Mouse (Mus musculus) neural tube, embryonic 13.5 days (tissue): ENCODE results near the gene Ifit1bl1. TPM values are rescaled to one million over a fixed set of nuclear protein-coding genes. Genes with fewer than 3 reads are reported as not detected.

Experiments used
- ATAC-seq: fragments of 200-750 bp; cut with Nextera tagmentation; 2 replicates; pipeline ENCODE4 v1.8.0; 2017; ENCODE audit warnings: low read depth, mild to moderate bottlenecking, moderate TSS enrichment, moderate library complexity
- H3K27ac ChIP-seq: fragments of 300-500 bp; sonication (generic); replicated peaks from 2 replicates; pipeline ENCODE4 v1.5.1; 2015; ENCODE audit warnings: moderate library complexity, mild to moderate bottlenecking, inconsistent platforms
- H3K27me3 ChIP-seq: fragments of 300-500 bp; sonication (generic); 2 replicates; pipeline ENCODE4 v1.6.1; 2015; ENCODE audit warnings: mild to moderate bottlenecking, inconsistent platforms
- H3K36me3 ChIP-seq: fragments of 300-500 bp; sonication (generic); 2 replicates; pipeline ENCODE4 v1.6.1; 2015; ENCODE audit warnings: mild to moderate bottlenecking, inconsistent platforms
- H3K4me1 ChIP-seq: fragments of 300-500 bp; sonication (generic); replicated peaks from 2 replicates; pipeline ENCODE4 v1.6.1; 2015; ENCODE audit warnings: inconsistent platforms
- H3K4me2 ChIP-seq: fragments of 300-500 bp; sonication (generic); 2 replicates; pipeline ENCODE4 v1.6.1; 2015; ENCODE audit warnings: inconsistent platforms, mild to moderate bottlenecking, moderate library complexity
- H3K4me3 ChIP-seq: fragments of 300-500 bp; sonication (generic); 2 replicates; pipeline ENCODE4 v1.5.1; 2015; ENCODE audit warnings: mild to moderate bottlenecking, inconsistent platforms
- H3K9ac ChIP-seq: fragments of 300-500 bp; sonication (generic); 2 replicates; pipeline ENCODE4 v1.6.1; 2015; ENCODE audit warnings: moderate library complexity, mild to moderate bottlenecking, inconsistent platforms
- H3K9me3 ChIP-seq: fragments of 300-500 bp; sonication (generic); 2 replicates; pipeline ENCODE4 v1.6.1; 2016; ENCODE audit warnings: inconsistent platforms
- WGBS: fragments of 180-500 bp; shearing (Covaris S2); methylation state at CpG from one replicate; pipeline ENCODE4 v1.1.7; 2015; 5-methylcytosine and 5-hydroxymethylcytosine counted together
- polyA plus RNA-seq: library from polyadenylated mRNA; unstranded; fragments of >200 nt; fragmentation: Nextera tagmentation; extraction: Ambion mirVana; gene quantifications from 2 replicates; pipeline ENCODE4 v1.2.1, GENCODE M21; 2015

Gene Ifit1bl1
- polyA plus RNA-seq, 1 experiment from 2014 or later: 0.75 TPM

DNA sequence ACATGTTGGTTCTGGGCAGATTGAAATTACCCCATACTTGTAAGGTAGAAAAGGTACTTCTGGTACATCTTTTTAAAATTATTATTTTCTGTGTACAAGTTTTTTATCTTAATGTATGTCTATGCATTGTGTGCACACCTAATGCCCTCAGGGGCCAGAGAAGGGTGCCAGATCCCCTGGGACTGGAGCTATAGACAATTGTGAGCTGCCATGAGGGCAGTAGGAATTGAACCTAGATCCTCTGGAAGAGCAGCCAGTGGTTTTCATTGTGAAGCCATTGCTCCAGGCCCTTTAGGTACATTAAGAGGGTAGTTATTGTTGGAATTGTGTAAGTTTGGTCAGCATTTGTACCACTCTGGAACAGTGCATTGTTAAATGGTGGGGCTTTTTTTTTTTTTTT lies 47.7 kb downstream of the Ifit1bl1 start:
- Histone ChIP-seq H3K4me1 (no peaks in the 10 kb centered on the region; the same call in 1 of the 2 replicates), H3K9ac (no peak overlapping the region), H3K27ac (no peak overlapping the region), H3K4me3 (no peak overlapping the region), H3K36me3 (no peaks in the 10 kb centered on the region), H3K9me3 (no peaks in the 10 kb centered on the region), H3K4me2 (no peak overlapping the region), H3K27me3 (no peaks in the 10 kb centered on the region)
- ATAC-seq: no peak

DNA sequence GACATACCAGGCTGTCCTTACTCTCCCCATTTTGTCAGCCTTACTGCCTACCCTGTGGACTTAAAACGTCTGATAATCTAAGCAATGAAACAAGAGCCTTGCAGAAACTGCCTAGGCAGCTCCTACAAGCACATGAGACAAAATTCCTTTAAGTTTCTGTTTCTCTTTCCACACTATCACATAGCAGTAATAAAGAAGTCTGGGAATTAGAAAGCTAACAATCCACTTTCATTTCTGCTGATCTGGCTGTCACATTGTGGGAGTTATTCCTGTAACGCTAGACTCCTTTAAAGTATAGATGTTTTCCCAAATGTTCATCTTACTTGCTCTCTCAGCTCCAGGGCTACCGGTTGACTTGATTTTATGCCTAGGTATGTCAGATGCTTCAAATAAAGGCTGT lies 48.2 kb downstream of the Ifit1bl1 start:
- WGBS: 82% methylated on average over 3 of the region's 3 CpGs
- no peak overlapping the region for H3K27ac ChIP-seq
- H3K4me2 ChIP-seq: no peak overlapping the region
- H3K9ac ChIP-seq: no peak overlapping the region
- no peak overlapping the region for H3K4me3 ChIP-seq
- ATAC-seq: no peak
- H3K27me3 ChIP-seq: no peaks in the 10 kb centered on the region
- no peaks in the 10 kb centered on the region for H3K36me3 ChIP-seq
- H3K4me1 ChIP-seq: no peaks in the 10 kb centered on the region; the same call in 1 of the 2 replicates
- H3K9me3 ChIP-seq: no peaks in the 10 kb centered on the region

DNA sequence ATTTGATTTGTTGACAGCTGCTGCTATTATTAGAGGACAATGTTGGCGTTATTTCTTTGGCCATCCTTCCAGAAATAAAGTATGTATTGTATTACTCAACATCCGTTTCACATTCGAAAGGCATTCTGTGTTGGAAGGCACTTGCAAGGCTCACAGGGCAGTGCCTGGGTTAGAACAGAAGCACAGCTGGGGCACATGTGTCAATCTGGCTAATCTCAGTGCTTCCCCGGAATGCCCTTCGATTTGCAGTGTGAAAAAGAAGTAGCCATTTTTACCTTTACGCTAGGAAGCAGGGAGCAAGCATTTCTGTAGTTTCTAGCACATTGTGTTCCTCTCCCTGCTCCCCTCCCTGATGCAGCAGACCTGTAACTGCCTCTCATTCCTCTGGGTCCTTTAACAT lies 48.7 kb downstream of the Ifit1bl1 start:
- ATAC-seq: no peak

DNA sequence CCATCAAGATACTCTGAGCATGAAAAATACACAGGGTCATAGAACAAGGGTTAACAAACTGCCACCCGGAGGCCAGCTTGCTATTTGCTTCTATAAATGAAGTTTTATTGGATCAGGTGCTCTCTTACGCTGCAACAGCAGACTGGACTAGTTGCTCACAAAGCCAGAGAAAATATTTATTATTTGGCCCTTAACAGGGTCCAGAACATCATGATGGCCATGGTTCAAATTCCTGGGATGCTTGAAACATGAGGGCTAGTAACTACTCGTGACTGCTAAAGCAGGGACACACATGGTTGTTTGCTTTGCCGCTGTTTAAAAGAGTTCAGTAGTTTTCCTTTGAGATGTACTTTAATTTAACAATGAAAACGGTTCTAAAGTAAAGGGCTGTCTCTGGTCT lies 49.8 kb downstream of the Ifit1bl1 start:
- H3K4me3 ChIP-seq: no peak overlapping the region
- WGBS: 71% methylated on average over 5 of the region's 5 CpGs
- no peak for ATAC-seq

More for the DNA sequence above, 48.7 kb downstream of the Ifit1bl1 start:
- Histone ChIP-seq H3K4me2 (no peak overlapping the region), H3K27me3 (no peaks in the 10 kb centered on the region), H3K4me1 (no peaks in the 10 kb centered on the region; the same call in 1 of the 2 replicates), H3K27ac (no peak overlapping the region), H3K9me3 (no peaks in the 10 kb centered on the region), H3K4me3 (no peak overlapping the region), H3K9ac (no peak overlapping the region), H3K36me3 (no peaks in the 10 kb centered on the region)
- 78% methylated on average over 6 of the region's 6 CpGs for WGBS

DNA sequence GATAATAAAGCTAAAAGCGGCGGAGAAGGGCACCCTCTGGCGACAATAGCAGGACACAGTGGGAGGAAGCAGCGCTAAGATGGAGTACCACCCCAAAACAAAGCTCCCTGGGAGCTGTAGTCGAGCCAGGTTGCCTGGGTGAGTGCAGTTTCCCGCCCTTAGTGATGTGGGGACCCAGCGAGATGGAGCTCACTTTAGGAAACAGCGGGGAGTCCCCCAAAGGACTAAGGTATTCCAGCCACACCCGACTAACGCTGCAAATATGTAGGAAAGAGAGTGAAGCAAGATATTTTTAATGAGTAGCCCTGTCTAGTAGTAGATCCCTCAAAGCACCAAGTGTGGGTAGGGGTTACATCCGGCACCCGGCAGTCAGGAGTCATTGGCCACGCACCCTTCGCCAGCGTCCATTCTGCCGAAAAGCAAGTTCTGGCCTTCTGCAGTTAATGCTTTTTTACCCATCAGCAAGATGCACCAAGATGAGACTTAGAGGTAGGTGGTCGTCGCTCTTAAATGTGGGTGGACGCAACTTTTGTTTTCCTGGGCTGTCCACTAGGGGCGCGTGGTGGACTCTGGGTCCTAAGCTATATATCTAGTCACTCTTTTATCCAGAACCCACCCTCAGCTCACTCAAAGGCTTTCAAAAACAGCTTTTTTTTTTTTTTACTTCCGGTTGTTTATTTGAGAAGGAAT lies 51.1 kb downstream of the Ifit1bl1 start, which contains the start of gene Ifit2:
TSS of gene Ifit2 (plus strand) at position 161 of the 690 bp plus-strand sequence.
- Histone ChIP-seq H3K27me3 (no peaks in the 10 kb centered on the region), H3K4me1 (no peaks in the 10 kb centered on the region; the same call in 1 of the 2 replicates), H3K4me2 (peak within 1 kb of the TSS; percentile 57), H3K9ac (peak within 1 kb of the TSS; percentile 60), H3K9me3 (no peaks in the 10 kb centered on the region), H3K4me3 (peak within 1 kb of the TSS; percentile 45), H3K27ac (0 out of 2 replicates have a peak within 1 kb of the TSS, but pooled peaks have one; percentile 39), H3K36me3 (no peaks in the 10 kb centered on the region)
- WGBS: under 1% methylated on average over 22 of the region's 22 CpGs
- ATAC-seq: peak; percentile 97

More for the DNA sequence above, 49.8 kb downstream of the Ifit1bl1 start:
- Histone ChIP-seq H3K9ac (no peak overlapping the region), H3K4me1 (no peaks in the 10 kb centered on the region; the same call in 1 of the 2 replicates), H3K27ac (no peak overlapping the region), H3K36me3 (no peaks in the 10 kb centered on the region), H3K27me3 (no peaks in the 10 kb centered on the region), H3K9me3 (no peaks in the 10 kb centered on the region), H3K4me2 (no peak overlapping the region)

DNA sequence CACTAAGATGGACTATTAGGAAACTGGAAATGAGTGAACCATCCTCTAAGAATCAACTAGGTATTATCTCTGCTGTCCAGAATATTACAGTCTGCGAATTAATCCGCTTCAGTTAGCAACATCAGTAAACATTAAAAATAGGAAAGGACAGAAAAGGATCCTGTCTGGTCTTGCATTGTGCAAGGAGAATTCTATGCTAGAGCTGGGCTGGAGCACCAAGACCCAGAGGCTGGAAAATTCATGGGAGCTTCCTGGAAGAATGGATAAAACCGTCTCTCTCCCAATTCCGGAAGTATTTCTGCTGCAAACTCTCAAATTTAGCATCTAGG lies 51.6 kb downstream of the Ifit1bl1 start:
- ATAC-seq: peak; percentile 51
- Histone ChIP-seq H3K36me3 (no peaks in the 10 kb centered on the region), H3K9ac (peak overlapping the region; percentile 60), H3K4me2 (peak overlapping the region; percentile 57), H3K27me3 (no peaks in the 10 kb centered on the region), H3K9me3 (no peaks in the 10 kb centered on the region), H3K27ac (0 out of 2 replicates have a peak overlapping the region, but pooled peaks have one; percentile 39), H3K4me3 (peak overlapping the region; percentile 45), H3K4me1 (no peaks in the 10 kb centered on the region; the same call in 1 of the 2 replicates)
- 32% methylated on average over 4 of the region's 4 CpGs for WGBS

DNA sequence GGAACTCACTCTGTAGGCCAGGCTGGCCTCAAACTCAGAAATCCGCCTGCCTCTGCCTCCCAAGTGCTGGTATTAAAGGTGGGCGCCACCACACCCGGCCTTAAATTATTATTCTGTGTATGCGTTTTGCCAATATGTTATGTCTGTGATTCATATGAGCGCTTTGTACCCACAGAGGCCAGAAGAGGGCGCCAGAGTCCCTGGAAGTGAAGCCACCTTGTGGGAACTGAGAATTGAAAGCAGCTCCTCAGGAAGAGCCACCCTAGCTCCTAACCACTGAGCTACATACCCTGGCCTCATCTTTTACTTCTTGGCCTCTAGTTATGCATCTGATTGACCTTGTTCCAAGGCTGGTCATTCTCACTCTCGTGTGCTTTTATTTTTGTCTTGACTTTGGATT lies 53.8 kb downstream of the Ifit1bl1 start:
- Histone ChIP-seq H3K4me2 (no peak overlapping the region), H3K4me1 (no peaks in the 10 kb centered on the region; the same call in 1 of the 2 replicates), H3K9me3 (no peaks in the 10 kb centered on the region), H3K27me3 (no peaks in the 10 kb centered on the region), H3K27ac (no peak overlapping the region), H3K9ac (no peak overlapping the region), H3K4me3 (no peak overlapping the region), H3K36me3 (no peaks in the 10 kb centered on the region)
- WGBS: 30% methylated on average over 7 of the region's 7 CpGs
- no peak for ATAC-seq

DNA sequence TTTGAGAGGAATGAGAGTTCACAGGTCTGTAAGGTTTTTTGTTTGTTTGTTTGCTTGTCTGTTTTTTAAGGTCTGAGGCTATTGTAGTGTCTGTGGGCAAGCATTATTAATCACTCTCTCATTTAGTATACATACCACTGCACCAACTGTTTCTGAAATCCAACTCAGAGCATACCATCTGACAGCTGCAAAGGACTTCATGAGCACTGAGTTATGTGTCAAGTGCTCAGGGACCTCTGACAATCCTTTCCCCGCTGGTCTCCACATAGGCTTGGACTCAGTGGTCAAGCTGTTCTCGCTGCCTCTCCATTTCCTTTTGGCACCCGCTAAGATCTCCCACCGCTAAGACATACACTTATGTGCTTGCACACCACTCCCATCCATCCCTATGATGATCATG lies 55.5 kb downstream of the Ifit1bl1 start:
- 89% methylated on average over 4 of the region's 4 CpGs for WGBS

More for the DNA sequence above, 55.5 kb downstream of the Ifit1bl1 start:
- ATAC-seq: no peak
- H3K9ac ChIP-seq: no peak overlapping the region
- H3K4me2 ChIP-seq: no peak overlapping the region
- H3K4me1 ChIP-seq: no peaks in the 10 kb centered on the region
- H3K27me3 ChIP-seq: no peaks in the 10 kb centered on the region
- H3K4me3 ChIP-seq: no peak overlapping the region
- no peaks in the 10 kb centered on the region for H3K9me3 ChIP-seq
- H3K36me3 ChIP-seq: no peaks in the 10 kb centered on the region
- no peak overlapping the region for H3K27ac ChIP-seq

Other genes with a start within 250 kb of the Ifit1bl1 start
- gene Ch25h, start 126.8 kb downstream of the Ifit1bl1 start, polyA plus RNA-seq: 0.36 and 0.91 TPM in 2 replicates
- gene Lipa, start 74.5 kb downstream of the Ifit1bl1 start, polyA plus RNA-seq: 23.8 and 25.8 TPM in 2 replicates
- 3.1 and 3.8 TPM in 2 replicates for gene Ifit2, start 51.3 kb downstream of the Ifit1bl1 start, polyA plus RNA-seq
- gene Ifit3, start 18.4 kb downstream of the Ifit1bl1 start, polyA plus RNA-seq: 0.61 and 2.1 TPM in 2 replicates
- 0.35 TPM in 1 of 2 replicates, not detected in the other for gene Ifit3b, start 6.0 kb upstream of the Ifit1bl1 start, polyA plus RNA-seq
- gene Ifit1bl2, start 38.8 kb upstream of the Ifit1bl1 start, polyA plus RNA-seq: 0.18 TPM in 1 of 2 replicates, not detected in the other
- gene Ifit1, start 38.9 kb upstream of the Ifit1bl1 start, polyA plus RNA-seq: 0.32 and 0.75 TPM in 2 replicates
- 1.9 and 2.0 TPM in 2 replicates for gene Slc16a12, start 145.3 kb upstream of the Ifit1bl1 start, polyA plus RNA-seq